Mouse (Mus musculus): ENCODE measurements around the gene Cst12.
"Not testable (repeated sequence)": the region's sequence is repeated elsewhere in the genome, so short reads cannot be mapped to it uniquely, and the experiment has no call there.

Gene Cst12

DNA sequence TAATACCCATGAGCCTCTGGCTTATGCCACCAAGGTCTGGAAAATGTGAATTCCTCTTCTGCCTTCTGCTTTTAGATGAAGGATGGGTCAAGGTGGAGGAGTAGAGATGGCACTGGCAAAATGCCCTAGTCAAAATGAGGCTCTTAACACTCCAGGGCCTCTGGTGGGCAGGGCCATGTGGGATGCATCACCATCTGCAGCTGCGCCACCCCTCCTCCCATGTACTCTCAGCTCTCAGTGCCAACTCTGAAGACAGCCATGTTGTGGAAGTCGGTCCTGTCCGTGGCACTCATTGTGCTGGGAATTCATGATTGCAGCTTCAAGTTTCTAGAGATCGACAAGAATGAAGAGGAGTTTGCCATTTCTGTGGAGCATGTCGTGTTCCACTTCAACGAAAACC, at the start of gene Cst12:
Cst12 (plus strand) TSS at position 220 of the 400 bp plus-strand sequence.
- DNase-seq (ENCODE audit: low read depth, low spot score), result no peak

GRCm38 (mm10) chr2:148743001-148743400, 46.2 kb upstream of the Cst12 start:
- no peak for DNase-seq (ENCODE audit: low read depth, low spot score)

- DNase-seq (ENCODE audit: low read depth, low spot score), result no peak
Observed at GRCm38 (mm10) chr2:148743846-148744407, 45.2 kb upstream of the Cst12 start.

- no peak for DNase-seq (ENCODE audit: low read depth, low spot score)
Observed at GRCm38 (mm10) chr2:148750058-148750457, 39.1 kb upstream of the Cst12 start, which contains the start of gene Cstl1. Cstl1 (plus strand) TSS chr2:148750358.

DNA sequence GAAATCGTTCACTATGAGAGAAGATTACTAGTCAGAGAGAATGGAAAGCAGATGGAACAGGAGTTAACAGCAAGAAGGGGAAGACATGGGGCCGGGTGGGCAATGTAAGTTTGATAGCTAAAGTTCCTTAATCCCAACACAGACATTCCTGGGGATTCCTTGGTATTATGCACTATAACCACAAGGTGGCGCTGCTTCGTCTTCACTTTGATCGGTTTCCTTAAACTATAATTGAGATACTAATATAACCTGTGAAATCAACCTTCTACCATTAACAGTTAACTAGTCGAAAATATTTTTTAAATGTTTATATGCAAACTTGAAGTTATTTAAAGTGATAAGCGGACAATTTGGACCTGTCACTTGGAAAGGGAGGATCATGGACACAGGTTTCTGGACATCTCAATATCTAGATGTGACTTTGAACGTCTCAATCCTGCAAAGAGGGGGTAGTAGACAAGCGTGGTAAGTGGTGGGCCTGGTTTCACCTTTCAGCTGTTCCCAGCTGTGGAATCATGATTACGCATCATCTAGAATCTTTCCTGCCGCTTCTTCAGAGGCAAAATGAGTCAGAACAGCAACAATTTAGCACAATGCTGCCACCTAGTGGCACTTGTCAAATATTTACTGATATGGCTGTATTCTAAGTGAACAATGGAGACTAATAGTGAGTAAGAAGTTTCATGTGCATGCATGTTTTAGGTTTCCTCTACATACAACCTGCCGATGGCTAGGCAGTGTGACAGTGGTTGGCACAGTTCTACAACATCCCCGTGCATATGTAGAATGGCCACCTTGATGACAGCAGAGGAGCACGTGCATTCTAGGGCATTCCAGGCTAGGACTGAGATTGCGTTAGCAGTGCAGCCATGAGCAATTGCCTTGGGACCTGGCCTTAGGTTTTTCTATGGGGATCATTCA, 37.0 kb upstream of the Cst12 start:
- DNase-seq (ENCODE audit: low read depth, low spot score), result peak; percentile 82

DNA sequence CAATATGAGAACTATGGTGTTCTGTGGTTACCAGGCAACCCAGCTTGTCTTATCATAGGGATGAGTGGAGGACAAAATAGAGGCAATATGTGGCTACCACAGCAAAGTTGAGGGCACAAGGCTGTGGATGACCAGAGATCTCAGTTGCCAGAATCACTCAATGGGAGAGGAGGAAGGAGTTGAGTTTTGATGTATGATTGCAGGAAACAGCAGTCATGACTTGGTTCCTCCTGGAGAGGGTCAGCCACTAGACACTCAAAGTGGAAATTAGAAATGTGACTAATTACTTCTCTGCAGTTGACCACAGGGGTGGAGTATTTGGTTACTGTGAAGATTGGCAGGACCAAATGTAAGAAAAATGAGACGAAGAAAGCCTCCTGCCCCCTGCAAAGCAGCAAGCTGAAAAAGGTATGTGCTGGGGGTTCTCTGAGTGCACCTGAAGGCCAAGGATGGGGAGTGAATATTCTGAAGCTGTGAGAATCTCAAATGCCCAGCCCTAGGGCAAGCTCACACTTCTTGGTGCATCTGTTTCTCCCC, 34.8 kb upstream of the Cst12 start:
- DNase-seq (ENCODE audit: low read depth, low spot score), result no peak

DNA sequence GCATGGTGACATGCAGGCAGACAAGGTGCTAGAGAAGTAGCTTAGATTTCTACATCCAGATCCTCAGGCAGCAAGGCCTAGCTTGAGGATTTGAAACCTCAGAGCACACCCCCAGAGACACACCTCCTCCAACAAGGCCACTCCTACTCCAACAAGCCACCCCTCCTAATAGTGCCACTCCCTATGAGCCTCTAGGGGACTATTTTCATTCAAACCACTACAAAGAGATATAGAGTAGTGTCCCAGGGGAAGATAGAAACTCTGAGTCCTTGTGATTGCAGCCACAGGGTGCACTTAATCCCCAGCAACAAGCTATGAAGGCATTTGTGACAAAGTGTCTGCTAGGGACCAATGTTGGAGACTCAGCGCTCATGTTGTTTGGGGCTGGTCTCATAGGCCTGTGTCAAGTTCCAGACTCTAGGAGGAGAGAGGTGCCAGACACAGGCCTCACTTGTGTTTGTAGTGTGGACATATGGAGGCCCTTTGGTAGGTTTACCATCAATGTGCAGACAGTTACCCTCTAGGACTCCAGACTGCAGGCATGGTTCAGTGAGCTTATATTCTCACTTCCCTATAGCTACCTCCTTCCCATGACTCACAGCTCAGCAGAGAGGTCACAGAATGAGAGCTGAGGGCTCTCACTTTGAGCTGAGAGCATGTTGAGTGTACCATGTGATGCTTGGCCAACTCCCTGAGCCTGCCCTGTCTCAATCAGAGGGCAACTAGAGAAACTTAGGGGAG, 25.3 kb upstream of the Cst12 start:
- no peak for DNase-seq (ENCODE audit: low read depth, low spot score)

DNA sequence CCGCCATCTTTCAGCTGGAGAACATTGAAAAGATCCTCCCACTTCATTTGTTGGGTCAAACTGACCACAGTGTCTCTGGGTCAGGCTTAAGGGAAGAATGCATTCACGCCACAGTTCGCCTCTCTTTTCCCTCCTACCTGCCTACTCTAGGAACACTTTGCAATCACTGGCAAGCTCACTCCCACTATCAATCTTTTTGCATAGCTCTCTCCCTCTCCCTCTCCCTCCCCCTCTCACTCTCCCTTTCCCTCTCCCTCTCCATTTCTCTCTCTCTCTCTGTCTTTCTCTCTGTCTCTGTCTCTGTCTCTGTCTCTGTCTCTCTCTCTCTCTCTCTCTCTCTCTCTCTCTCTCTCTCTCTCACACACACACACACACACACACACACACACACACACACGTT, 17.8 kb upstream of the Cst12 start, which contains the start of gene Cst11:
Cst11 (minus strand) TSS at position 101 of the 400 bp plus-strand sequence.
- DNase-seq (ENCODE audit: low read depth, low spot score), result not testable (repeated sequence)

DNA sequence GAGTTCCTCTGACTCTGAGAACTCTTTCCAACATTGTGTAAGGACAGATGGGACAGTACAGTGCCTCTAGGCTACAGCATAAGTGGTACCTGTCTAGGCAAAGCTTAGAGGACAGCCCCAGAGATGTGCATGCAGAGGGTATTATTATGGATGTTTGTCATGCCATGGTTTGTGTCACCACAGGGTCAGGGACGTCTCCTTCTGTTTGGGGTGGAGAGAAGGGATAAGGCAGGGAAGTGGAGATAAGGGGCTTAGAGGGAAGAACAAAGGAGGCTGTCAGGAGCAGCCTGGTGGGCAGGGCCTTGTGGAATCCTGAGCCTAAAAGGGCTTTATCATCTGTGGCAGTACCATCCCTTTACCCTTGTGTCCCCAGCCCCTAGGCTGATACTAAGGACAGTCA, 7.5 kb upstream of the Cst12 start, which contains the start of gene 8030411F24Rik:
8030411F24Rik (plus strand) TSS at position 301 of the 400 bp plus-strand sequence.
- DNase-seq (ENCODE audit: low read depth, low spot score), result no peak

- DNase-seq (ENCODE audit: low read depth, low spot score), result no peak
Observed at GRCm38 (mm10) chr2:148798485-148798884, 9.3 kb downstream of the Cst12 start, which contains the start of gene Cst8. Cst8 (plus strand) TSS chr2:148798785.

DNA sequence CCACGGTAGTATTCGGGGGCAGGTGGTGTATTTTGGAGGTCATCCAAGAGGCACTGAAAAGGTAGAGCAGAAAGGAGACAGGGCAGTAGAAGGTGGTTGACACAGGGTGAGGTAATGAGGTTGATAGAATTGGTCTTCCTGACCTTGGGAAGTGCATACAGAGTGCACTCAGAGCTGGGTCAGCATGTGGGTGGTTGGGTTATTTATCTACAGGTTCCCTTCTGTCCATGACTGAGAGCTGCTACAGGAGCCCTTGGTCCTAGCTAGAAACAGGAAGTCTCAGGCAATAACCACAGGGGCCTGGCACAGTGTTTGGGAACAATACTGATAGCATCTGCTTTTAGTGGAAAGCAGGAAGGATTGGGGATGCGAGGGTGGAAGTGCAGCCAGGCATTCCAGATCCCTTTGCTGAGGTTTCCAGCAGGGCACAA, 12.3 kb downstream of the Cst12 start:
- no peak for DNase-seq (ENCODE audit: low read depth, low spot score)

- DNase-seq (ENCODE audit: low read depth, low spot score), result no peak
Observed at GRCm38 (mm10) chr2:148806696-148807095, 17.5 kb downstream of the Cst12 start.

- no peak for DNase-seq (ENCODE audit: low read depth, low spot score)
Observed at GRCm38 (mm10) chr2:148819909-148820308, 30.7 kb downstream of the Cst12 start, which contains the start of gene Cst13. Cst13 (plus strand) TSS chr2:148820081.

DNA sequence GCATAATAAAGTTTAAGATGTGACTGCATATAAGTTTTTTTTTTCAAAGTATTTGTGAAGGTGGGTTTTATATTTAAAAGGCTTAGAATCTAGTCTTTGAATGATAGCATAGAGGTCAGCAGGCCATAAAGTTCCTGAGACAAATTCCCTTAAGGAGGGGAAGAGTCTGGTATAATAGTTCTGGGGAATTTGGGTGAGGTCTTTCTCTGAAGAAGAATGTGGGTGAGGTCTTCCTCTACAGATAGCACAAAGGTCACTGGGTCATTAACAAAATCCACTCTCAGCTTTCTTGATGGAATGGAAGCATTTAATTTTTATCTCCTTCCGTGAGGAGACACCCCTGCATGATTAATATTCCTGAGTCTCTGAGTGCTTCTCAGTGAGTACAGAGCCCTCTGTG, 36.8 kb downstream of the Cst12 start:
- no peak for DNase-seq (ENCODE audit: low read depth, low spot score)

DNA sequence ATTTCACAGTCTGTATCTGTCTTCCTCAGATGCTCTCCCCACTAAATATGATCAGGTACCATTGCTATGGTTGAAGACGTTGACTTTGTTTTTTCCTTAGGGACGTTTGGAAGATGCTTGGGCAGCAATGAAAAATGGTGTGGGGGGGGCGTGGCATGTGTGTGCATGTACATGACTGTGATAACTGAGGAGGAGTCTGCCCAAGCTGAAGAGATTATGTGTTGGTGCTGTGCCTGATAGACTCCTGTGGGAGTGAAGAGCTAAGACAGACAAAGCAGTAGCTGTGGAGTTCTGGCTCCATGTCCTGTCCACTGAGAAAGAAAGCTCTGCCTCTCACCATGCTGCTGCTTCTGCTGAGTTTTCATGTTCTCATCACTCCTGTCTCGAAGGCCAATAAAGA, 45.8 kb downstream of the Cst12 start, which contains the start of gene Cst9:
Cst9 (plus strand) TSS at position 236 of the 400 bp plus-strand sequence.
- no peak for DNase-seq (ENCODE audit: low read depth, low spot score)

DNA sequence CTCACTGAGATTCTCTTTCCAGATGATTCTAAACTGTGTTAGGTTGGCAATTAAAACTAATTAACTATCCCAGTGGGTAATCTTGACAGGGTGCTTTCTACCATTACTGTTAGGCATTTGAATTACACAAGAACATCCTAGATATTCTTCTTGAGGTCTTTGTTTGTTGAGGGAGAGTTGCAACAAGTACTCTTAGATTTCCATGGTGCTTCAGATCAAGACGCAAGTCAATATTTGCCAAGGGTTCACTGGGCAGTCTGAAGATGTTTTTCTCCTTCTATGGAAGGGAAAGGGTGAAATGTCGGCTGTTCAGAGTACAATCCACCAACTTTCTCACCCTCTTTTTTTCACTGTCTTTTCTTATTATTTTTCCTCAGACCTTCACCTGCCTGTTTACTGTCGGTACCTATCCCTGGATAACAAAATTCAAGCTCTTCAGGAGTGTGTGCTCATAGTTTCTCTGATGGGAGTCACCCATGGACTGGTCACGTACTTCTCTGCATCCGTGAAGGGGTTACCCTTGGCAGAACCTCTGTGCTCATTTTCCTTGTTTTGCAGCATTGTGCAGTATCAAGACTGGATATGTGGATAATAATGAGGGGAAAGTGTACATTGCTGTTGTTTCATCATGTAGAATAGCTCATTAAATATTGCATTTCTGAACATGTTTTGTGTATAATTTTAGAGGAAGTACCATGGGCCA, 49.1 kb downstream of the Cst12 start:
- DNase-seq (ENCODE audit: low read depth, low spot score), result no peak

GRCm38 (mm10) chr2:148839224-148839623, 50.1 kb downstream of the Cst12 start:
- no peak for DNase-seq (ENCODE audit: low read depth, low spot score)

Measured in embryo, embryonic 11.5 days (tissue).